Mouse (Mus musculus): ENCODE measurements around the gene Acbd6. TPM values are rescaled to one million over a fixed set of nuclear protein-coding genes. Genes with fewer than 3 reads are reported as not detected.
A peak's percentile ranks its signal among the peaks of the same experiment; 100 is the strongest.

Gene Acbd6
- total RNA-seq, 1 experiment, result 49.8 TPM

GRCm38 (mm10) chr1:155693443-155693842 lies 135.5 kb downstream of the Acbd6 start:
- H3K27ac ChIP-seq (ENCODE audit: insufficient read depth, low read depth, low read length, poor library complexity, severe bottlenecking), result no peak overlapping the region
- H3K36me3 ChIP-seq (ENCODE audit: control insufficient read depth, insufficient read depth, low read length, poor library complexity, severe bottlenecking), result no peaks in the 10 kb centered on the region
- DNase-seq (ENCODE audit: low read depth, low spot score), result no peak
- H3K4me1 ChIP-seq (ENCODE audit: control insufficient read depth in 2 of 2, insufficient read depth in 2 of 2, low read length in 2 of 2, poor library complexity in 1 of 2), result no peaks in the 10 kb centered on the region; a peak in 1 of 4 replicates
- TF ChIP-seq MAFK (IDR thresholded peaks at IDR 0.05; ENCODE audit: insufficient read depth, low read depth, low read length) (no peak), HCFC1 (IDR thresholded peaks at IDR 0.05; ENCODE audit: borderline replicate concordance, insufficient read depth, low read length) (no peak), ZC3H11A (IDR thresholded peaks at IDR 0.05; ENCODE audit: borderline replicate concordance, low read depth, low read length) (no peak), ZNF384 (IDR thresholded peaks at IDR 0.05; ENCODE audit: low read depth, low read length) (no peak)
- H3K9me3 ChIP-seq (ENCODE audit: control insufficient read depth, insufficient read depth, low read depth, low read length), result no peaks in the 10 kb centered on the region
- H3K4me3 ChIP-seq (ENCODE audit: insufficient read depth in 1 of 2, low read depth in 1 of 2, low read length in 2 of 2, poor library complexity in 1 of 2, severe bottlenecking in 1 of 2), result no peak overlapping the region
- no peak overlapping the region for H3K9ac ChIP-seq (ENCODE audit: insufficient read depth, low read depth, low read length, poor library complexity, severe bottlenecking)
- in situ Hi-C loops (cut with MboI; ENCODE audit: low sequenced_read_pairs in 2 of 2, unreplicated experiment in 2 of 2), result no loop called here

GRCm38 (mm10) chr1:155698373-155699159 lies 140.6 kb downstream of the Acbd6 start:
- Histone ChIP-seq H3K4me3 (ENCODE audit: insufficient read depth in 1 of 2, low read depth in 1 of 2, low read length in 2 of 2, poor library complexity in 1 of 2, severe bottlenecking in 1 of 2) (no peak overlapping the region), H3K4me1 (ENCODE audit: control insufficient read depth in 2 of 2, insufficient read depth in 2 of 2, low read length in 2 of 2, poor library complexity in 1 of 2) (no peaks in the 10 kb centered on the region), H3K9me3 (ENCODE audit: control insufficient read depth, insufficient read depth, low read depth, low read length) (no peaks in the 10 kb centered on the region), H3K27ac (ENCODE audit: insufficient read depth, low read depth, low read length, poor library complexity, severe bottlenecking) (no peak overlapping the region), H3K36me3 (ENCODE audit: control insufficient read depth, insufficient read depth, low read length, poor library complexity, severe bottlenecking) (no peaks in the 10 kb centered on the region), H3K9ac (ENCODE audit: insufficient read depth, low read depth, low read length, poor library complexity, severe bottlenecking) (no peak overlapping the region)
- DNase-seq (ENCODE audit: low read depth, low spot score), result no peak
- TF ChIP-seq ZNF384 (IDR thresholded peaks at IDR 0.05; ENCODE audit: low read depth, low read length), result 0 out of 2 replicates have a peak, but pooled peaks have one; percentile 23
- no peak for TF ChIP-seq ZC3H11A (IDR thresholded peaks at IDR 0.05; ENCODE audit: borderline replicate concordance, low read depth, low read length)
- in situ Hi-C loops (cut with MboI; ENCODE audit: low sequenced_read_pairs in 2 of 2, unreplicated experiment in 2 of 2), result no loop called here

- TF ChIP-seq ZNF384 (IDR thresholded peaks at IDR 0.05; ENCODE audit: low read depth, low read length), result no peak
- no peak for TF ChIP-seq CHD2 (IDR thresholded peaks at IDR 0.05; ENCODE audit: low read depth, low read length)
- no peak for TF ChIP-seq HCFC1 (IDR thresholded peaks at IDR 0.05; ENCODE audit: borderline replicate concordance, insufficient read depth, low read length)
- no peak for TF ChIP-seq ZC3H11A (IDR thresholded peaks at IDR 0.05; ENCODE audit: borderline replicate concordance, low read depth, low read length)
- Histone ChIP-seq H3K4me1 (ENCODE audit: control insufficient read depth in 2 of 2, insufficient read depth in 2 of 2, low read length in 2 of 2, poor library complexity in 1 of 2) (no peaks in the 10 kb centered on the region), H3K9ac (ENCODE audit: insufficient read depth, low read depth, low read length, poor library complexity, severe bottlenecking) (no peak overlapping the region), H3K27ac (ENCODE audit: insufficient read depth, low read depth, low read length, poor library complexity, severe bottlenecking) (no peak overlapping the region), H3K36me3 (ENCODE audit: control insufficient read depth, insufficient read depth, low read length, poor library complexity, severe bottlenecking) (no peaks in the 10 kb centered on the region), H3K4me3 (ENCODE audit: insufficient read depth in 1 of 2, low read depth in 1 of 2, low read length in 2 of 2, poor library complexity in 1 of 2, severe bottlenecking in 1 of 2) (no peak overlapping the region), H3K9me3 (ENCODE audit: control insufficient read depth, insufficient read depth, low read depth, low read length) (no peaks in the 10 kb centered on the region)
- in situ Hi-C loops (cut with MboI; ENCODE audit: low sequenced_read_pairs in 2 of 2, unreplicated experiment in 2 of 2), result no loop called here
- DNase-seq (ENCODE audit: low read depth, low spot score), result no peak
These were observed 143.0 kb downstream of the Acbd6 start for GRCm38 (mm10) chr1:155700886-155701285.

- in situ Hi-C loops (cut with MboI; ENCODE audit: low sequenced_read_pairs in 2 of 2, unreplicated experiment in 2 of 2), result no loop called here
These were observed 145.3 kb downstream of the Acbd6 start for GRCm38 (mm10) chr1:155703191-155703680.

More at GRCm38 (mm10) chr1:155703191-155703680, 145.3 kb downstream of the Acbd6 start:
- H3K9ac ChIP-seq (ENCODE audit: insufficient read depth, low read depth, low read length, poor library complexity, severe bottlenecking), result no peak overlapping the region
- no peak for DNase-seq (ENCODE audit: low read depth, low spot score)
- H3K4me1 ChIP-seq (ENCODE audit: control insufficient read depth in 2 of 2, insufficient read depth in 2 of 2, low read length in 2 of 2, poor library complexity in 1 of 2), result no peaks in the 10 kb centered on the region
- no peaks in the 10 kb centered on the region for H3K36me3 ChIP-seq (ENCODE audit: control insufficient read depth, insufficient read depth, low read length, poor library complexity, severe bottlenecking)
- no peak overlapping the region for H3K4me3 ChIP-seq (ENCODE audit: insufficient read depth in 1 of 2, low read depth in 1 of 2, low read length in 2 of 2, poor library complexity in 1 of 2, severe bottlenecking in 1 of 2)
- H3K27ac ChIP-seq (ENCODE audit: insufficient read depth, low read depth, low read length, poor library complexity, severe bottlenecking), result no peak overlapping the region
- no peak for TF ChIP-seq ZC3H11A (IDR thresholded peaks at IDR 0.05; ENCODE audit: borderline replicate concordance, low read depth, low read length)
- TF ChIP-seq MAFK (IDR thresholded peaks at IDR 0.05; ENCODE audit: insufficient read depth, low read depth, low read length), result no peak
- no peak for TF ChIP-seq ZNF384 (IDR thresholded peaks at IDR 0.05; ENCODE audit: low read depth, low read length)
- TF ChIP-seq HCFC1 (IDR thresholded peaks at IDR 0.05; ENCODE audit: borderline replicate concordance, insufficient read depth, low read length), result no peak
- TF ChIP-seq CHD2 (IDR thresholded peaks at IDR 0.05; ENCODE audit: low read depth, low read length), result no peak
- no peaks in the 10 kb centered on the region for H3K9me3 ChIP-seq (ENCODE audit: control insufficient read depth, insufficient read depth, low read depth, low read length)
